Mouse (Mus musculus): Measurements from ENCODE around the gene Gcnt3.
"Not testable (repeated sequence)": the region's sequence is repeated elsewhere in the genome, so short reads cannot be mapped to it uniquely, and the experiment has no call there.

The Gcnt3 gene

GRCm38 (mm10) chr9:70042137-70042536, 4.2 kb upstream of the Gcnt3 start:
- no peak for DNase-seq

DNA sequence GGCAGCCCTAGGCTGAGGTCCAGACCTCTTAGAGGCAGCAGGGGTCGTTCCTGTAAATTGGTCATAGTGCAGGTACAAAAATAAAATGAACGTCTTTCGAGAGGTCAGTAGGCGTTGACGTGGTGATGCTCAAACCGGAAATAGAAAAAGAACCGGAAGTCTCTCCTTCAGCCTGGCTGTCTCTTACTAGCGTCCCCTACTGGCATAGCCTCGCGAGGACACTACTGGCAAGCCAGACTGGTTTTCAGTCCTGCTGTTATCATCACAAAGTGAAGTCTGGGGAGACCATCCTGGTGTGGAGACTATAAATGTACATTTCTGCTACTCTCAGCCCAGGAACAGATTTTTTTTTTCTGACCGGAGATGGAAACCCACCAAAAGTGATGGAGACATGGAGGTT, 2.7 kb upstream of the Gcnt3 start:
- no peak for DNase-seq

- no peak for DNase-seq
Observed at GRCm38 (mm10) chr9:70039597-70040385, 1.9 kb upstream of the Gcnt3 start.

DNA sequence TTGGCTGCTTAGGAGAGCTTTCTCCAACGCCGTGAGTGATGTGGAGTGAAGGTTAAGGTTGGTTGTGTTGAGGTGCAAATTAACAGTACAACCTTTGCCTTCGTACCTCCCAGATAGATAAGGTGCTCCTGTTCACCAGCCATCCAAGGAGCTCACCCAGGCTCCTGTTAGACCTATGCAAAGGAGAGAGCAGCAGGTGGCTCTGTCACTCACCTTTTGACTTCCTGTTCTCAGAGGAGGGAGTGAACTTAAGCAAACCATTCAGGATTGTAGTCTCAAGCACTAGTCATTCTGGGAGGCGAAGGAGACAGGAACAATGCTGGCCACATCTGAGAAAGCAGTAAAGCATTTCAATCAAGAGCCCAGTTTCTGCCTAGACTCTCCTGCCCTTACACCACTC, 1.2 kb downstream of the Gcnt3 start:
- no peak for DNase-seq

GRCm38 (mm10) chr9:70034702-70035101, 3.2 kb downstream of the Gcnt3 start:
- no peak for DNase-seq

DNA sequence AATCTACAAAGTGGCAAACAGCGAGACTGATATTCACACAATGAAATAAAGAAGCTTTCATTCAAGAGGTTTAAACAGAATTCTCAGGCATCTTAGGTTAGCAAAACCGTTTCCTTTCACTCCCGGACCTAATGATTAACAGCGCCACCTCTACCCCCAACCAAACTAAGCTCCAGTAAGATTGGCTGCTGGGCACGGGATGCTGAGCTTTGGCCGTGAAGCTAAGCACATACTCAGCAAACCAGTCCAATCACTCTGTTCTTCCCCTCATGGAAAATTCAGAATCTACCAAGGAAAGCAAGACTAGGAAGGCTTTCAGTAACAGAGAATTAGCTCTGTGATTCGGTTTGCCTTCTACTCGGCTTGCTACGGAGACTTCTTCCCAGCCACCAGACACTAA, 4.8 kb downstream of the Gcnt3 start:
- no peak for DNase-seq

DNA sequence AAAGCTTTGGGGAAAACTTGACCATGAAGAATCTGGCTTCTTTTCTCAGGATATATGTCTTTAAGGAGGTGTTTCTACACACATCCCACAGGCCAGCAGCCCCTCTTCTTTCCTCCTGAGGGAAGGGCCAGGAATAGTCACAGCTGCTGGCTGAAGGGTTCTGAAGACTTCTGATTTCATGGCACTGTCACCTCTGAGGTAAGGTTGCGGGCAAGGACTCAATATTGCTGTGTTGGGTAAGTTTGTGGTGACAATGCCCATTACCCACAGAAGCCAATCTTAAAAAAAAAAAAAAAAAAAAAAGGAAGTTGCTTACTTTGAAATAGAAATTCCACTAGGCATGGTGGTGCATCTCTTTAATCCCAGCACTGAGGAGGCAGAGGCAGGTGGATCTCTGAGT, 5.7 kb downstream of the Gcnt3 start:
- DNase-seq, result no peak

DNA sequence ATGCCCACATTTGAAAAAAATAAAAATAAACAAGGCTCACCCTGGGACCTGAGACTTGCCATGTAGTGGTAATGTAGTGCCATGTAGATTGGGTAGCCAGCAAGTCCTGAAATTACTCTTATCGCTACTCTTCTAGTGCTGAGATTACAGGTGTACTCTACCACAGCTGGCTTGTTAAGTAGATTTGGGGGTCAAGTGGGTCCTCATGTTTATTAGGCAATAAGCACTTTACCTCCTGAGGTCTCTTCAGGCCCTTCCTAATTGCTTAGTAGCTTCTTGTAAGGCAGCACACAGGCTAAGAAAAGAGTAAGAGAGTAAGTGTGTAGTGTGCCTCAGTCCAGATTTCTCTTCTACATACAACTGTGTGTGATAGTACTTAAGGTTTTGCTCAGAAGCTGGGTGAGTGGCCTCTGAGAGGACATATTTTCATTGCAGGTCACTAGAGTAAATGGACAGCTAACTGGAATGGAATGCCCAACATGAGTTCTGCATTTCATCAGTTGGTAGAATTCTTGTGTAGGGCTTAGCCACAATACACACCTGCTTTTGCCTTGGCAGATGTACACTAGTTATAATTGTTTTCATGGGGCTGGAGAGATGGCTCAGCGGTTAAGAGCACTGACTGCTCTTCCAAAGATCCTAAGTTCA, 12.4 kb downstream of the Gcnt3 start:
- no peak for DNase-seq

GRCm38 (mm10) chr9:70024648-70025047, 13.2 kb downstream of the Gcnt3 start:
- DNase-seq, result no peak

DNA sequence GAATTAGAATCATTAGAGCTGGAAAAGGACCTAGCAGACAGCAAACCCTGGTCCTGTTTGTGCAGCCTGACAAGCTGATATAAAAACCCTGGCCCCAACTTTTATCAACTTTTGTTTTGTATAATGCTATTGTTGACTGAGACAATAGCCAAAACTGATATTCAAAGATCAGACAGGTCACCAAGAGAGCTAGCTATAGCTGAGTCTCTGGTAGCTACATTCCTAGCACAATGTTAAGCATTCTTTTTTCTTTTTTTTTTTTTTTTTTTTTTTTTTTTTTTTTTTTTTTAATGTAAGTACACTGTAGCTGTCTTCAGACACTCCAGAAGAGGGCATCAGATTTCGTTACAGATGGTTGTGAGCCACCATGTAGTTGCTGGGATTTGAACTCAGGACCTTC, 14.3 kb downstream of the Gcnt3 start:
- not testable (repeated sequence) for DNase-seq

- DNase-seq, result no peak
Observed at GRCm38 (mm10) chr9:70022083-70022482, 15.8 kb downstream of the Gcnt3 start.

- DNase-seq, result no peak
Observed at GRCm38 (mm10) chr9:70021610-70022009, 16.3 kb downstream of the Gcnt3 start.

- DNase-seq, result peak in 1 of 2 experiments; percentile 33
Observed at GRCm38 (mm10) chr9:70018879-70019278, 19.0 kb downstream of the Gcnt3 start.

GRCm38 (mm10) chr9:70015632-70016031, 22.3 kb downstream of the Gcnt3 start:
- no peak for DNase-seq

- peak; percentile 98 for DNase-seq
Observed at GRCm38 (mm10) chr9:70012408-70012901, 25.4 kb downstream of the Gcnt3 start, which contains the start of gene Gtf2a2. Gtf2a2 (plus strand) TSS chr9:70012550.

- DNase-seq, result no peak
Observed at GRCm38 (mm10) chr9:70011537-70012407, 26.1 kb downstream of the Gcnt3 start.

GRCm38 (mm10) chr9:70010781-70011473, 27.0 kb downstream of the Gcnt3 start:
- no peak for DNase-seq

DNA sequence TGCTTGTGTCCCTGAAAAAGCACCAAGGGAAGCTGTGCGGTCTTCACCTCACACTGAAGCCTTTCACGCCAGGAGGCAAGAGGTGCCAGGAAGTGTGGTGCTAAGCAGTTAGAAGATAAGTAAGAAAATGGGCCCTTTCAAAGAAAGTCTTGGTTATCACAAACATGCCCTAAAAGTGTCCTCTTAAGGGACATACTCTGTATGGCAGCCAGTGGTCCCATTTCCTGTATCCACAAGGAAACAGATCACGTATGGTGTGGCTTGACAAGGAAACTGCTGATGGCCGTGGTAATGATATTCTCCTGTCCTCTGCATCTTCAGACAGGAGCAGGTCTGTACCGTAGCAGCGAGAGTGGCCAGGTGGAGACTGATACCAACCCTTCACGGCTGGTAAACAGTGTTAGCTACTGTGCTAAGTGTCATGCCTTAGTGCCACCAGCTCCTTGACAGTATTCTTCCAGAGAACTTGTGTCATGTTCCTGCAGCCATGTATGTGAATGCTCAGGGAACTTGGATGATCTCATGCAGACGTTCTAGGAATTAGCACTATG, 28.1 kb downstream of the Gcnt3 start:
- DNase-seq, result no peak

GRCm38 (mm10) chr9:70007506-70008248, 30.2 kb downstream of the Gcnt3 start:
- DNase-seq, result no peak

GRCm38 (mm10) chr9:70006984-70007383, 30.9 kb downstream of the Gcnt3 start:
- no peak for DNase-seq

GRCm38 (mm10) chr9:70003516-70003915, 34.4 kb downstream of the Gcnt3 start:
- DNase-seq, result no peak
